Comparison of ENCODE assay signal across 7 mouse cellular contexts in genomic region chr4:148429686-148430085, GRCm38 (mm10). TPM values are rescaled to one million over a fixed set of nuclear protein-coding genes. Genes with fewer than 3 reads are reported as not detected.
DNase-seq lines count a peak whose midpoint lies in the region; ATAC-seq and TF ChIP-seq lines count a peak whose summit lies in the region.

No protein-coding gene starts in this region.

- peak; percentile 45; the same call in 1 of the 2 replicates for TF ChIP-seq CTCF in embryonic fibroblast, embryonic 13.5 days (IDR thresholded peaks at IDR 0.05; ENCODE audit: borderline replicate concordance, insufficient read depth, low read length)

- H3K9me3 ChIP-seq in hindbrain, embryonic 11.5 days (ENCODE audit: control insufficient read depth, low read length), result no peaks in the 10 kb centered on the region
- no peaks in the 10 kb centered on the region for H3K9me3 ChIP-seq in midbrain, embryonic 11.5 days (ENCODE audit: control insufficient read depth, low read length)

- H3K27me3 ChIP-seq in hindbrain, embryonic 11.5 days (ENCODE audit: control insufficient read depth, insufficient read depth, low read length), result no peaks in the 10 kb centered on the region
- H3K27me3 ChIP-seq in midbrain, embryonic 11.5 days (ENCODE audit: control insufficient read depth, insufficient read depth, low read length), result no peaks in the 10 kb centered on the region

- no peaks in the 10 kb centered on the region for H3K36me3 ChIP-seq in hindbrain, embryonic 11.5 days (ENCODE audit: control insufficient read depth, insufficient read depth, low read length)
- H3K36me3 ChIP-seq in midbrain, embryonic 11.5 days (ENCODE audit: control insufficient read depth, insufficient read depth, low read length), result no peaks in the 10 kb centered on the region

- H3K9ac ChIP-seq in hindbrain, embryonic 11.5 days (ENCODE audit: low read depth, low read length), result no peak overlapping the region
- H3K9ac ChIP-seq in midbrain, embryonic 11.5 days (ENCODE audit: low read length), result no peak overlapping the region

- H3K4me1 ChIP-seq in embryonic fibroblast, embryonic 13.5 days (ENCODE audit: control insufficient read depth, insufficient read depth, low read length), result 0 out of 2 replicates have a peak, but pooled peaks cover under 1% of the 10 kb centered on the region
- 0 out of 2 replicates have a peak, but pooled peaks cover 2% of the 10 kb centered on the region for H3K4me1 ChIP-seq in hindbrain, embryonic 11.5 days (replicated peaks; ENCODE audit: control insufficient read depth, insufficient read depth, low read length)
- peaks cover 3% of the 10 kb centered on the region; the same call in 1 of the 2 replicates for H3K4me1 ChIP-seq in midbrain, embryonic 11.5 days (ENCODE audit: control insufficient read depth, insufficient read depth, low read length)

- intact Hi-C loops in left cerebral cortex, postnatal 36 days (cut with DNase I), result loop anchor here (2.0 to 10.0 kb wide), 5 partner anchors 42 to 325 kb away; no protein-coding TSS in a partner anchor

- H3K4me3 ChIP-seq in embryonic fibroblast, embryonic 13.5 days (ENCODE audit: insufficient read depth, low read length), result no peak overlapping the region
- no peak overlapping the region for H3K4me3 ChIP-seq in hindbrain, embryonic 11.5 days (ENCODE audit: low read depth, low read length)
- no peak overlapping the region for H3K4me3 ChIP-seq in midbrain, embryonic 11.5 days (ENCODE audit: low read depth, low read length)

- 9% methylated on average over 6 of the region's 6 CpGs for WGBS in hindbrain, embryonic 11.5 days
- 16% methylated on average over 6 of the region's 6 CpGs for WGBS in midbrain, embryonic 11.5 days

- no peak overlapping the region for H3K27ac ChIP-seq in embryonic fibroblast, embryonic 13.5 days (ENCODE audit: insufficient read depth, low read length)
- no peak overlapping the region for H3K27ac ChIP-seq in hindbrain, embryonic 11.5 days (ENCODE audit: low read depth, low read length)
- H3K27ac ChIP-seq in midbrain, embryonic 11.5 days (ENCODE audit: low read depth, low read length), result no peak overlapping the region

- ATAC-seq in hindbrain, embryonic 11.5 days (ENCODE audit: low FRiP score), result peak; percentile 73; the same call in 1 of the 2 replicates
- peak; percentile 71 for ATAC-seq in midbrain, embryonic 11.5 days (ENCODE audit: low FRiP score)

- peak; percentile 37 for DNase-seq in Muller cell, postnatal 12 days (ENCODE audit: inconsistent ontology term)
- DNase-seq in brain, adult 2 months (ENCODE audit: low read depth, low spot score), result peak; percentile 82
- peak; percentile 88 for DNase-seq in hindbrain, embryonic 11.5 days (ENCODE audit: low spot score)
- peak; percentile 49 to 52 for DNase-seq in left cerebral cortex, postnatal 36 days (ENCODE audit: low spot score in 2 of 2)
- DNase-seq in midbrain, embryonic 11.5 days (ENCODE audit: low spot score, missing footprints), result peak; percentile 98
- DNase-seq in spleen, adult 12 weeks (ENCODE audit: low spot score), result peak; percentile 53

- no peak for TF ChIP-seq POLR2A in embryonic fibroblast, embryonic 13.5 days (IDR thresholded peaks at IDR 0.05; ENCODE audit: low read depth, low read length)

- no peak overlapping the region for H3K4me2 ChIP-seq in hindbrain, embryonic 11.5 days (replicated peaks; ENCODE audit: low read depth, low read length)
- H3K4me2 ChIP-seq in midbrain, embryonic 11.5 days, result no peak overlapping the region

RNA-seq across cellular contexts. Expression of gene Ubiad1, which starts 14.9 kb away (rescaled TPM):
- polyA plus RNA-seq in embryonic fibroblast, embryonic 13.5 days (2011; ENCODE audit: insufficient read length, low read depth, missing spikeins), result 14.4 and 14.5 TPM in 2 replicates
- 14.4 and 14.6 TPM in 2 replicates for polyA plus RNA-seq in hindbrain, embryonic 11.5 days (2014; fragmentation: Nextera tagmentation; extraction: Ambion mirVana)
- total RNA-seq in left cerebral cortex, postnatal 36 days (2021), result 1 to 10 TPM; 8.3 to 8.6 TPM
- polyA plus RNA-seq in midbrain, embryonic 11.5 days (2014; fragmentation: Nextera tagmentation; extraction: Ambion mirVana), result 15.5 and 15.8 TPM in 2 replicates

RNA-seq across cellular contexts. Expression of gene Mtor, which starts 18.7 kb away (rescaled TPM):
- 17.7 and 19.1 TPM in 2 replicates for polyA plus RNA-seq in embryonic fibroblast, embryonic 13.5 days (2011; ENCODE audit: insufficient read length, low read depth, missing spikeins)
- 28.0 and 33.0 TPM in 2 replicates for polyA plus RNA-seq in hindbrain, embryonic 11.5 days (2014; fragmentation: Nextera tagmentation; extraction: Ambion mirVana)
- total RNA-seq in left cerebral cortex, postnatal 36 days (2021), result 100 to 1,000 TPM in 1 of 2 experiments, 10 to 100 TPM in 1; 91.8 to 100 TPM
- polyA plus RNA-seq in midbrain, embryonic 11.5 days (2014; fragmentation: Nextera tagmentation; extraction: Ambion mirVana), result 30.5 and 30.9 TPM in 2 replicates

Comparison
In these comparisons a context has a peak if more than half of its experiments do, and no peak if none do; other contexts are left out.
1. DNase-seq: peak in every context shown above with its lines; median percentile 98 in midbrain, embryonic 11.5 days; 88 in hindbrain, embryonic 11.5 days; 82 in brain, adult 2 months; 53 in spleen, adult 12 weeks; 50 in left cerebral cortex, postnatal 36 days; 37 in Muller cell, postnatal 12 days.